Mouse (Mus musculus): ENCODE measurements around the gene Ctsw.

The Ctsw gene

GRCm38 (mm10) chr19:5487768-5488550, 19.7 kb upstream of the Ctsw start, which contains the start of gene Mus81:
Mus81 (minus strand) TSS chr19:5488402.
- DNase-seq (ENCODE audit: low read depth) = peak; percentile 99

- no peak for DNase-seq (ENCODE audit: low read depth)
These were observed 18.5 kb upstream of the Ctsw start for GRCm38 (mm10) chr19:5486771-5487170.

GRCm38 (mm10) chr19:5486286-5486685, 18.0 kb upstream of the Ctsw start:
- DNase-seq (ENCODE audit: low read depth) = no peak

- no peak for DNase-seq (ENCODE audit: low read depth)
These were observed 17.5 kb upstream of the Ctsw start for GRCm38 (mm10) chr19:5485821-5486220.

- no peak for DNase-seq (ENCODE audit: low read depth)
These were observed 17.1 kb upstream of the Ctsw start for GRCm38 (mm10) chr19:5485371-5485770.

- DNase-seq (ENCODE audit: low read depth) = no peak
These were observed 16.2 kb upstream of the Ctsw start for GRCm38 (mm10) chr19:5484496-5484895.

- DNase-seq (ENCODE audit: low read depth) = no peak
These were observed 15.4 kb upstream of the Ctsw start for GRCm38 (mm10) chr19:5483386-5484359.

GRCm38 (mm10) chr19:5481398-5481797, 13.1 kb upstream of the Ctsw start:
- no peak for DNase-seq (ENCODE audit: low read depth)

- no peak for DNase-seq (ENCODE audit: low read depth)
These were observed 11.7 kb upstream of the Ctsw start for GRCm38 (mm10) chr19:5480016-5480415.

- DNase-seq (ENCODE audit: low read depth) = no peak
These were observed 9.5 kb upstream of the Ctsw start for GRCm38 (mm10) chr19:5477668-5478300.

GRCm38 (mm10) chr19:5477004-5477667, 8.8 kb upstream of the Ctsw start:
- no peak for DNase-seq (ENCODE audit: low read depth)

GRCm38 (mm10) chr19:5475069-5475714, 6.9 kb upstream of the Ctsw start:
- DNase-seq (ENCODE audit: low read depth) = no peak

GRCm38 (mm10) chr19:5474281-5475068, 6.2 kb upstream of the Ctsw start:
- no peak for DNase-seq (ENCODE audit: low read depth)

GRCm38 (mm10) chr19:5473720-5474119, 5.4 kb upstream of the Ctsw start, which contains the start of gene Efemp2:
Efemp2 (plus strand) TSS chr19:5473954.
- no peak for DNase-seq (ENCODE audit: low read depth)

- DNase-seq (ENCODE audit: low read depth) = peak; percentile 55
These were observed 4.5 kb upstream of the Ctsw start for GRCm38 (mm10) chr19:5472857-5473256.

- DNase-seq (ENCODE audit: low read depth) = no peak
These were observed 3.5 kb upstream of the Ctsw start for GRCm38 (mm10) chr19:5471846-5472245.

- no peak for DNase-seq (ENCODE audit: low read depth)
These were observed 1.3 kb downstream of the Ctsw start for GRCm38 (mm10) chr19:5466916-5467500.

- DNase-seq (ENCODE audit: low read depth) = no peak
These were observed 3.3 kb downstream of the Ctsw start for GRCm38 (mm10) chr19:5465037-5465436.

GRCm38 (mm10) chr19:5463791-5464562, 4.3 kb downstream of the Ctsw start:
- DNase-seq (ENCODE audit: low read depth) = peak; percentile 46
